Mouse (Mus musculus) layer of hippocampus, adult 2 months (tissue): ENCODE data around the gene Opn1mw. TPM values are rescaled to one million over a fixed set of nuclear protein-coding genes. Genes with fewer than 3 reads are reported as not detected.

Experiments used
- DNase-seq, 2 experiments: peaks; one replicate each; pipeline ENCODE4 v3.0.0; 2022; ENCODE audit warnings: low spot score in 2 of 2
- H3K27ac ChIP-seq: fragments of 200-600 bp; 2 replicates; pipeline ENCODE4 v1.8.1; 2022
- H3K4me3 ChIP-seq: fragments of 200-600 bp; 2 replicates; pipeline ENCODE4 v1.8.1; 2022; ENCODE audit warnings: mild to moderate bottlenecking
- CTCF ChIP-seq: fragments of 200-600 bp; conservative IDR thresholded peaks from 2 replicates; pipeline ENCODE4 v1.8.1; 2022; ENCODE audit warnings: antibody characterized with exemption, mild to moderate bottlenecking, moderate library complexity
- total RNA-seq, 2 experiments: library from RNA; stranded (reverse); gene quantifications; 2 replicates each; pipeline ENCODE4 v1.2.3; 2021

Gene Opn1mw
- total RNA-seq, 2 experiments from 2014 or later, result 1.1 TPM; not detected in 1

GRCm38 (mm10) chrX:74176959-74177358, 49.7 kb downstream of the Opn1mw start, which contains the start of gene Tktl1:
Tktl1 (plus strand) TSS chrX:74177259.
- H3K4me3 ChIP-seq, result no peak within 1 kb of the TSS
- no peak within 1 kb of the TSS for H3K27ac ChIP-seq
- no peak for DNase-seq
- TF ChIP-seq CTCF, result no peak

Other genes with a start within 250 kb of the Opn1mw start
- not detected for gene Avpr2, start 235.4 kb upstream of the Opn1mw start, total RNA-seq
- 100 to 1,000 TPM; 118 to 139 TPM for gene L1cam, start 231.4 kb upstream of the Opn1mw start, total RNA-seq
- 1 to 10 TPM; 5.3 to 7.2 TPM for gene Arhgap4, start 205.6 kb upstream of the Opn1mw start, total RNA-seq
- gene Naa10, start 205.5 kb upstream of the Opn1mw start, total RNA-seq, result 10 to 100 TPM; 68.0 to 72.0 TPM
- 1 to 10 TPM; 4.5 to 6.2 TPM for gene Renbp, start 196.6 kb upstream of the Opn1mw start, total RNA-seq
- 10 to 100 TPM; 76.4 to 79.2 TPM for gene Hcfc1, start 161.1 kb upstream of the Opn1mw start, total RNA-seq
- 10 to 100 TPM; 59.3 to 62.6 TPM for gene Irak1, start 103.5 kb upstream of the Opn1mw start, total RNA-seq
- gene Mecp2, start 7.9 kb downstream of the Opn1mw start, total RNA-seq, result 10 to 100 TPM; 90.6 to 94.2 TPM
- not detected for gene Tex28, start 40.4 kb downstream of the Opn1mw start, total RNA-seq
- gene Tktl1, start 49.8 kb downstream of the Opn1mw start, total RNA-seq, result under 1 TPM in 1 of 2 experiments, not detected in 1; 0.17 TPM
- gene Flna, start 122.4 kb downstream of the Opn1mw start, total RNA-seq, result 10 to 100 TPM; 77.1 to 78.0 TPM
- 10 to 100 TPM; 31.8 to 39.5 TPM for gene Emd, start 127.2 kb downstream of the Opn1mw start, total RNA-seq
- 100 to 1,000 TPM; 137 to 175 TPM for gene Rpl10, start 143.3 kb downstream of the Opn1mw start, total RNA-seq
- 10 to 100 TPM; 61.4 to 71.4 TPM for gene Taz, start 154.4 kb downstream of the Opn1mw start, total RNA-seq
- gene Dnase1l1, start 154.9 kb downstream of the Opn1mw start, total RNA-seq, result 1 to 10 TPM; 1.6 to 2.1 TPM
- 100 to 1,000 TPM; 306 to 330 TPM for gene Atp6ap1, start 169.6 kb downstream of the Opn1mw start, total RNA-seq
- 100 to 1,000 TPM; 620 to 624 TPM for gene Gdi1, start 177.5 kb downstream of the Opn1mw start, total RNA-seq
- gene Fam50a, start 185.6 kb downstream of the Opn1mw start, total RNA-seq, result 10 to 100 TPM; 28.1 to 33.7 TPM
- 10 to 100 TPM; 31.5 to 32.0 TPM for gene Plxna3, start 201.6 kb downstream of the Opn1mw start, total RNA-seq
- 10 to 100 TPM; 23.3 to 27.3 TPM for gene Lage3, start 226.2 kb downstream of the Opn1mw start, total RNA-seq
- gene Ubl4a, start 245.8 kb downstream of the Opn1mw start, total RNA-seq, result 10 to 100 TPM; 61.1 to 65.1 TPM
- 1 to 10 TPM; 2.8 to 3.1 TPM for gene Slc10a3, start 245.9 kb downstream of the Opn1mw start, total RNA-seq